Mouse (Mus musculus) gastrocnemius, postnatal 4 days (tissue): ENCODE data around the gene Cish. TPM values are rescaled to one million over a fixed set of nuclear protein-coding genes. Genes with fewer than 3 reads are reported as not detected.

Source experiments
- DNase-seq, 2 experiments: peaks; one replicate each; pipeline ENCODE4 v3.0.0; 2021 to 2022; ENCODE audit warnings: low spot score in 2 of 2, mixed read lengths in 2 of 2
- long read RNA-seq, 2 experiments: library from polyadenylated mRNA; stranded (forward); transcript quantifications; one replicate each; pipeline ENCODE4 v2.0.0; 2021
- total RNA-seq, 2 experiments: library from RNA; stranded (reverse); gene quantifications; 2 replicates each; pipeline ENCODE4 v1.2.3; 2021

Cish gene
- 10 to 100 TPM; 17.3 to 21.7 TPM for total RNA-seq
- long read RNA-seq, experiment 1, transcript Cish-201 (3 exons, 2,850 nt), result major isoform, 8 of 19 reads
- long read RNA-seq, experiment 1, partial matches to known transcripts, result 2 of 19 reads
- long read RNA-seq, experiment 1, other reads (novel, unspliced or antisense), result 6 of 19 reads
- long read RNA-seq, experiment 2, transcript Cish-204 (2 exons, 2,742 nt), result major isoform, 6 of 17 reads
- long read RNA-seq, experiment 2, partial matches to known transcripts, result 0 of 17 reads
- long read RNA-seq, experiment 2, other reads (novel, unspliced or antisense), result 8 of 17 reads

- no peak for DNase-seq
These were observed at the start of gene Cish for GRCm38 (mm10) chr9:107296016-107296040. TSS of gene Cish (plus strand) at chr9:107296026.

GRCm38 (mm10) chr9:107246170-107246569 is 49.7 kb upstream of the Cish start:
- DNase-seq, result no peak

- DNase-seq, result no peak
These were observed 46.7 kb upstream of the Cish start for GRCm38 (mm10) chr9:107249154-107249553.

GRCm38 (mm10) chr9:107250416-107251337 is 45.1 kb upstream of the Cish start:
- no peak for DNase-seq

- no peak for DNase-seq
These were observed 43.7 kb upstream of the Cish start for GRCm38 (mm10) chr9:107252164-107252563.

GRCm38 (mm10) chr9:107254476-107254875 is 41.4 kb upstream of the Cish start:
- peak in 1 of 2 experiments; percentile 33 for DNase-seq

- no peak for DNase-seq
These were observed 40.9 kb upstream of the Cish start for GRCm38 (mm10) chr9:107254925-107255324.

GRCm38 (mm10) chr9:107255596-107255995 is 40.2 kb upstream of the Cish start:
- no peak for DNase-seq

- DNase-seq, result no peak
These were observed 36.3 kb upstream of the Cish start for GRCm38 (mm10) chr9:107259571-107259970.

- DNase-seq, result no peak
These were observed 35.4 kb upstream of the Cish start for GRCm38 (mm10) chr9:107260429-107260828.

- no peak for DNase-seq
These were observed 35.0 kb upstream of the Cish start for GRCm38 (mm10) chr9:107260836-107261235.

GRCm38 (mm10) chr9:107261792-107262191 is 34.0 kb upstream of the Cish start:
- DNase-seq, result no peak

- DNase-seq, result no peak
These were observed 33.5 kb upstream of the Cish start for GRCm38 (mm10) chr9:107262375-107262774.

- DNase-seq, result no peak
These were observed 31.9 kb upstream of the Cish start for GRCm38 (mm10) chr9:107263912-107264311.

GRCm38 (mm10) chr9:107264731-107265130 is 31.1 kb upstream of the Cish start:
- DNase-seq, result no peak

GRCm38 (mm10) chr9:107267028-107267427 is 28.8 kb upstream of the Cish start:
- no peak for DNase-seq

- DNase-seq, result no peak
These were observed 28.0 kb upstream of the Cish start for GRCm38 (mm10) chr9:107267721-107268402.

GRCm38 (mm10) chr9:107269772-107270171 is 26.1 kb upstream of the Cish start:
- DNase-seq, result no peak

- DNase-seq, result no peak
These were observed 24.5 kb upstream of the Cish start for GRCm38 (mm10) chr9:107271177-107271938.

GRCm38 (mm10) chr9:107272284-107272683 is 23.5 kb upstream of the Cish start:
- DNase-seq, result no peak

GRCm38 (mm10) chr9:107273184-107273583 is 22.6 kb upstream of the Cish start:
- DNase-seq, result no peak

- no peak for DNase-seq
These were observed 21.1 kb upstream of the Cish start for GRCm38 (mm10) chr9:107274751-107275150.
